Mouse (Mus musculus): ENCODE measurements at regions not wholly inside any gene's neighbourhood (a gene's known extent, or its start where the extent isn't known, plus 50 kb on each side); places are given as distances from the start of the nearest gene placed in this dataset.

DNA sequence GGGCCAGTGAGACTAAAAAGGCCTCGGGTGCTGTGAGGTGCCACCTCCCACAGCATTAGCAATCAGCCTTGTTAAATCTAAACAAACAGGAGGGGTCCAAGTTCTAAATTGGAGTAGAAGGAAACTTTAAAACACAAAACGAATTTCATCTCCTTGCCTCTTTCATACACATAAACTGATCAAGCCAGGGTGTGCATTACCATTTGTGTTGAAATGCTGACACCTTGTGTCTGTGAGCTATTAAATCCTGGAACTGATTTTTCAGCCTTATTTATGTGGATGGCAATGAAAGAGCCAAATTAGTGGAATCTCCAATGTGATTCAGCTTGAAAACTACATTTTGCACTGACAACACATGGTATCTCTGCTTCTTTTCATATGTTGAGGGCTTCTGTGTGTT is 114.8 kb downstream of the Pcsk1 start:
- TF ChIP-seq CTCF (IDR thresholded peaks at IDR 0.05; ENCODE audit: insufficient read depth, low read length) (no peak), POLR2A (IDR thresholded peaks at IDR 0.05; ENCODE audit: borderline replicate concordance, extremely low read depth, low read depth, low read length) (no peak)

All from lung, adult 2 months (tissue).